In the genomic region with DNA sequence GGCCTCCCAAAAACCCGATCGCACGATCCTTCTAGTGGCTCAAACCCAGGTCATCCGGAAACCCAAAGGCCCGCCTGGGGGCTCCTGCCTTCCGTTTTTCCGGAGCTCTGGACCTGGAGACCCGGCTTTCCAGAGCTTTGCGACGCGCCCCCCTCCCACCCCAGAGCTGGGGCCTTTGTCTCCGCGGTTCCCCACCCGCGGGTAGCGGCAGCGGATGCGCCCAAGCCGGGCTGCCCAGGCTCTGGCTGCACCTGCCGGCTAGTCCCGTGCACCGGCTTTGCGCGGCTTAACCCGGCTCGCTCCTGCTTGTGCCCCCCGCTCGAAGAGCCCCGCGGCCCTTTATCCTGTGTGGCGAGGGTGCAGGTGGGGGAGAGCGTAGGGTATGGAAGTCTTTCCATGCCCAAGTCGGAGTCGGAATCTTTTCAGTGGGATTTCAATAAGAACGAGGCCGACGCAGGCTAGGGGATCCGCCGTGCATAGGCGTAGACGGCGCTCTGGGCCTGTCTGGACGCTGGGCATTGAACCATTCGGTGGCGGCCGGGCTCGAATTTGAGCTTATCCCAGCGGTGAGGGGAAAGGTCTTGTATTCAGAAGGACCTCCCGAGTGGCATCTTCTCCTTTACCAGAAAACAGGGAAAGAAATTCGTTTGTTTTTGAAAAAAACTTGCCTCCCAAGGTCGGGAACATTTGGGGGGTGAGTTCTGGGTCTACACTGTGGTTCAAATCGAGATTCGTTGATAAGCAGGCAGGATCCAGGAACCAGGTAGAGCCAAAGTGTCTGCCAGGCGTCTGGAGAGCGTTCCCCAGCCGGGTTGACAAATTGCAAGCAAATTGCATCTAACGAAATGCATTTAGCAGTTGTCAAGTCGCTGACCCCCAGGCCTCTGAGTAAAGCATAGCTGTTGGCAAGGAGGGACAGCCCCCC, we compare ENCODE assay signal across 8 mouse cellular contexts. TPM values are rescaled to one million over a fixed set of nuclear protein-coding genes. Genes with fewer than 3 reads are reported as not detected.
DNase-seq lines count a peak whose midpoint lies in the region; ATAC-seq and TF ChIP-seq lines count a peak whose summit lies in the region.

No protein-coding gene starts in this region.

- H3K27ac ChIP-seq in layer of hippocampus, adult 2 months, result no peak overlapping the region
- peak overlapping the region; percentile 53 for H3K27ac ChIP-seq in hindbrain, embryonic 12.5 days

- no peaks in the 10 kb centered on the region for H3K9me3 ChIP-seq in hindbrain, embryonic 12.5 days (replicated peaks)

- H3K4me1 ChIP-seq in hindbrain, embryonic 12.5 days, result peaks cover 50% of the 10 kb centered on the region

- peak overlapping the region; percentile 53 for H3K9ac ChIP-seq in hindbrain, embryonic 12.5 days

- peak overlapping the region; percentile 60 for H3K4me2 ChIP-seq in hindbrain, embryonic 12.5 days (replicated peaks)

- H3K36me3 ChIP-seq in hindbrain, embryonic 12.5 days, result no peaks in the 10 kb centered on the region

- no peak for TF ChIP-seq CTCF in layer of hippocampus, adult 2 months (conservative IDR thresholded peaks at IDR 0.05)

- H3K4me3 ChIP-seq in layer of hippocampus, adult 2 months, result peak overlapping the region; percentile 41
- peak overlapping the region; percentile 36 for H3K4me3 ChIP-seq in hindbrain, embryonic 12.5 days

- ATAC-seq in hindbrain, embryonic 12.5 days (ENCODE audit: low FRiP score), result no peak

- H3K27me3 ChIP-seq in hindbrain, embryonic 12.5 days, result peaks cover 99% of the 10 kb centered on the region

- under 1% methylated on average over 58 of the region's 58 CpGs for WGBS in hindbrain, embryonic 12.5 days

- no peak for DNase-seq in layer of hippocampus, adult 2 months (ENCODE audit: low spot score in 2 of 2)
- no peak for DNase-seq in layer of hippocampus, postnatal 14 days (ENCODE audit: low spot score in 2 of 2)
- DNase-seq in embryo, embryonic 10 days (ENCODE audit: low spot score), result peak; percentile 70
- peak; percentile 37 for DNase-seq in mesoderm, embryonic 11.5 days (ENCODE audit: low read depth, low spot score)
- no peak for DNase-seq in layer of hippocampus, adult 9-10 months (ENCODE audit: low spot score)
- DNase-seq in adrenal gland, postnatal 14 days, result no peak
- DNase-seq in ovary, adult 18-20 months (ENCODE audit: low spot score), result no peak

RNA-seq across cellular contexts. Expression of a gene that starts 0.6 kb away (rescaled TPM):
- total RNA-seq in layer of hippocampus, adult 2 months (2021), result 1 to 10 TPM; 6.8 to 7.7 TPM
- 1 to 10 TPM; 7.0 to 7.6 TPM for total RNA-seq in layer of hippocampus, postnatal 14 days (2021)
- polyA plus RNA-seq in hindbrain, embryonic 12.5 days (2016; fragmentation: Nextera tagmentation; extraction: Ambion mirVana), result 29.4 and 43.6 TPM in 2 replicates
- 26.3 and 36.4 TPM in 2 replicates for total RNA-seq in adrenal gland, postnatal 14 days (2021)

RNA-seq across cellular contexts. Expression of a gene that starts 27.8 kb away (rescaled TPM):
- total RNA-seq in layer of hippocampus, adult 2 months (2021), result not detected
- total RNA-seq in layer of hippocampus, postnatal 14 days (2021), result not detected
- polyA plus RNA-seq in hindbrain, embryonic 12.5 days (2016; fragmentation: Nextera tagmentation; extraction: Ambion mirVana), result not detected in 2 replicates
- not detected in 2 replicates for total RNA-seq in adrenal gland, postnatal 14 days (2021)

Comparison
In these comparisons a context has a peak if more than half of its experiments do, and no peak if none do; other contexts are left out.
1. DNase-seq: peak in embryo, embryonic 10 days (single experiment) and mesoderm, embryonic 11.5 days (single experiment); none in layer of hippocampus, adult 2 months (0 of 2), layer of hippocampus, postnatal 14 days (0 of 2), layer of hippocampus, adult 9-10 months (single experiment), adrenal gland, postnatal 14 days (single experiment) and ovary, adult 18-20 months (single experiment).